Mouse (Mus musculus) kidney, postnatal 36 days (tissue): ENCODE data around the gene Grm2.
A peak's percentile ranks its signal among the peaks of the same experiment; 100 is the strongest.

Experiments
- DNase-seq, 2 experiments: peaks; one replicate each; pipeline ENCODE4 v3.0.0; 2021 to 2022; ENCODE audit warnings: mixed read lengths in 2 of 2

The Grm2 gene

DNA sequence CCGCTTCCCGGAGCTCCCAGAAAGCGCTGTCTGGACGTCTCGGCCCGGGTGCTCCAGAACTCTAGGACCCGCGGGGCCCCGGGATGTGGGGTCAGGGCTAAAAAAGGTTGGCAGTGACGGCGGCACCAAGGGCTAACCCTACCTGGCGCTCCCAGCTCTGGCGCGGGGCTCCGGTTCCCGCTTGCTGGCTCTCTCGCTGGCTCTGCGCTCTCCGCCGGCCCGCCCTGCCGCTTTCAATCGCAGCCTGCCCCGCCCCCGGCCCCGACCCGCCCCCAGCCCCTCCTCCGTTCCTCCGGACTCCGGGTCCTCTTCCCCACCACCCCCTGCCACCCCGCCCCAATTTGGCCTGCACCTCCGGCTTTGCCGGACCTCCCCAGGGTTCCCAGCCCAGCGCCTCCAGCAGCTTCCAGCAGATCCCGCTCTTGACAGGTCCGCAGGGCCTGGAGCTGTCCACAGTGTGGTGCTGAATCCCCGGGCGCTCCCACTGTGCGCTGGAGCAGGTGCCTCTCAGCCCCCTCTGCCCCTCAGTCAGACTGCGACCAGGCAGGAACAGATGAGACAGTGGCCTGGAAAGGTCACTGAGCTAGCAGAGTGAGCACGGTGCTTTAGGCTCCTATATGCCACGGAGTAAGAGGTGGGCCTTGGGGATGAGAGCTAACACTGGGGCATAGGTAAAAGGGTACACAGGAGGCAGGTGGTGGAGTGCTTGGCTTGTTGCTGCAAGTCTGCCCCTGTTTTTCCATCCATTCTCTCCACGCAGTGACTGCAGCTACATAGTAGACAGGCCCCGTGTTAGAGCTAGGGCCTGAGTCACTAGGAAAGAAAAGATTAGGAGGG is at the start of gene Grm2:
TSS of gene Grm2 (minus strand) at position 199 of the 837 bp plus-strand sequence.
- DNase-seq = peak; percentile 49 to 87

DNA sequence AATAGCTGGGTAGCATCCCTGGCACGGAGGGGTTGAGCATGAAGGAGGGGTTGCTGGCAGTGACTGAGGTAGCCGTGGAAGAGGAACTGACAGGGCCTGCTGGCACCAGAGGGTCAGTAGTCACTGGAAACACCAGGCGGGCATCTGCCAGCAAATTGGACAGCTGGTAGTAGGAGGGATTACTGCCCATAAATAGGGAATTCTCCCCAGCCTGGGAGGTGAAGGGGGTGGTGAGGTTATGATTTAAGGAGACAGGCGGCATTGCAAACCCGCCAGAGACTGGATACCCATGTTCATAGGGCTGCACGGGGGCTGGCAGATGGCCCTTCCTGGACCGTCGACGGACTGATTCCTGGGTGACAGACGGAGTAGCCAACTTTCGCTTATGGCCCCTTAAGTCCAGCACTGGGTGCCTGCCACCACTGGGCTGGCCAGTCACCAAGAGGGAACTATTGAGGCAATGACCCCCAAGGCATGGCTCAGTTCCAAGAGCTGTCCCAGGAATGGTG is 37.1 kb upstream of the Grm2 start:
- DNase-seq = no peak

DNA sequence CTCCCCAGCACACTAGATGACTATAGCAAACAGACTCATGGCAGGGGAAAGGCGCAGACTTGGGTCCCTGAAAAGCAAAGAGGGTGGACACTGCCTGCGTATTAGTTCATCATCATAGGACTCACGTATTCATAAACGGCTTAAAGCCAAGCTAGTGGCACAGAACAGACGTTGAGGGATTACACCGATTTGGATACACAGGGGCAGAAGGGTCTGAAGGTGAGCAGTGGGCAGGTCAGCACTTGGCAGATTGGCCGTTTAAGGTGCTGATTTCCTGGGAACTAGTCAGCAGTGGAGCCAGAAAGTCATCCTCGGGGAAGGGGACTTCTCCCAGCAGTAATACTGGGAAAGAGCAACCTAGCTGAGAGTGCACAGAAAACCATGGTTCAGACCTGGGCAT is 33.0 kb upstream of the Grm2 start:
- DNase-seq = no peak

DNA sequence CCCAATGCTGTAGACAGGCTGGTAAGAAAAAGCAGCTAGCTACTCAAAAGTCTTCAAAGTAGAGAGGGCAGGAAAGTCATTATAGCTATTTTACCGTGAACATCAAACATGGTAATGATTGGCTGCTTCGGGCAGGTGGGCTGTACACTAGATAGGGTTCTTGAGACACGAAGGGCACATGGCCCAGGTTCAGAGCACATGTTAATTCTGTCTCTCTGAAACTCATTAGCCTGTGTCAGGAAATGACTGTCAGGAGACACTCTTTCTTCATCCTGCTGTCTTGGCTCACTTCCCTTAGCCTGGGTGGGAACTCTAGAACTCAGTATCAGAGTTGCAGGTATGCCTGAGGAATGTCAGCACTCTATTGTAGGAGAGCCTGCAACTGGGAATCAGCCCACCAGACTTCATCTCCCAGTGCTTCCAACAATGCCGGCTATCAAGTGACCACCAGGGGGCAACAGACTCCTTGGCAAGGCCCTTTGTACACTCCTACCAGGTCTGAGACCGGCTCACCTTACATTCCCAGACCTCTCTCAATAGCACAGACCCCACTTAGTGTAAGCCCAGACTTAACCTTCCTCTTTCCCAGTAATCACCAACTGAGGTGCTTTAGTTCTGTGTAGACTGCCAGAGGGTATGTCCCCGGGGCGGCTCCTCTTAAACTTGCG is 31.2 kb upstream of the Grm2 start:
- peak; percentile 87 for DNase-seq

DNA sequence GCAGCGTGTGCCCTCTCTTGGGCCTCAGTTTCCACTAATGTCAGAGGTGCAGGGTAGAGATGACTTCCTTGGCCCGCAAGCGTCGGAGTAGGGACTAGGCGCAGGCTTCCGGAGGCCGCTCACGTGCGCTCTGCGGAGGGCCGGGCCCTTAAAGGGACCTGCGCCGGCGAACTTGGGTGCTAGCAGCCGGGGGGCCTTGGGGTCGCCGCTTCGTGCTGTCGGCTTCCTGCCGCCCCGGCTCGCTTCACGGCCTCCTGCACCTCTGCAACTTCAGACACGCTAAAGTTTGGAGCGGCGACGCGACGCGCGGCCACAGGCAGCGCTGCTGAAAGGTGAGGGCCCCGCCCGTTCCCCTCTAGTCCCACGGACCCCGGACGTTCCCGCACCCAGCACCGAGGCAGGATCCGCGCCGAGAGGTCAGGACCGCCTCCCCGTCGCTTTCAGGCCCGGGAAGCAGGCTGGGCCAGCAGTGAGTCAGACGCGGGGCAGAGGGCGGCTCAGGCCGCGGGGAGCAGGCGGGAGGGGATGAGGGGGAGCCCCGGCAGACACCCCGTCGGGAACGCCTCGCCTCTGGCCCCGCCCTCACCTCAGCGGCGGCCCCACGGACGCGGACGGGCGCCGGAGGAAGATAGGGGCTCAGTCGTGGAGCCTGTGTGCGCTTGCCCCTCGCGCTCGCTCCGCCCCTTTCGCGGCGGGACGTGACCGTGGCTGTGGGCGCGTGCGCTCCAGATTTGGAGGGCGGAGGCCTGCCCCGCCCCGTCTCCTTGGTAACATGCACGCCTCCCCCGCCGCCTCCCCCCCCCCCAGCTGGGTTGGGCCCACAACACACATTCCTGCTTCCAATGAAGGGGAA is 29.6 kb upstream of the Grm2 start, which contains the start of gene Tex264:
TSS of gene Tex264 (minus strand) at position 679 of the 853 bp plus-strand sequence.
- peak; percentile 91 to 95 for DNase-seq

DNA sequence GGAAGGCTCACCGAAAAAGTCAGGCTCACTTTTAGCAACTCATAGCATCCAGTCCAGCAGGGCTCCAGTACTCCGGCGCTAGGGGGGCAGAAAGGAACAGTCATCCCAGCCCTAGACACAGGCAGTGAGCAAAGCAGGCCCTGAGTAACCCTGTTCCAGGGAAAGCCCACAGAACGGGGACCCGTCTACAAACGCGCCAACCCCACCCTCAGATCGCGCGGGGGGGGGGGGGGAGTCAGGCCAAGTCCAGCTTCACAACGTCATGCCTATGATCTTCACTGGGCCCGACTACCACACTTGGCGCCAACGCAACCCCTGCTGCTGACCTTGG is 29.0 kb upstream of the Grm2 start:
- DNase-seq = no peak

DNA sequence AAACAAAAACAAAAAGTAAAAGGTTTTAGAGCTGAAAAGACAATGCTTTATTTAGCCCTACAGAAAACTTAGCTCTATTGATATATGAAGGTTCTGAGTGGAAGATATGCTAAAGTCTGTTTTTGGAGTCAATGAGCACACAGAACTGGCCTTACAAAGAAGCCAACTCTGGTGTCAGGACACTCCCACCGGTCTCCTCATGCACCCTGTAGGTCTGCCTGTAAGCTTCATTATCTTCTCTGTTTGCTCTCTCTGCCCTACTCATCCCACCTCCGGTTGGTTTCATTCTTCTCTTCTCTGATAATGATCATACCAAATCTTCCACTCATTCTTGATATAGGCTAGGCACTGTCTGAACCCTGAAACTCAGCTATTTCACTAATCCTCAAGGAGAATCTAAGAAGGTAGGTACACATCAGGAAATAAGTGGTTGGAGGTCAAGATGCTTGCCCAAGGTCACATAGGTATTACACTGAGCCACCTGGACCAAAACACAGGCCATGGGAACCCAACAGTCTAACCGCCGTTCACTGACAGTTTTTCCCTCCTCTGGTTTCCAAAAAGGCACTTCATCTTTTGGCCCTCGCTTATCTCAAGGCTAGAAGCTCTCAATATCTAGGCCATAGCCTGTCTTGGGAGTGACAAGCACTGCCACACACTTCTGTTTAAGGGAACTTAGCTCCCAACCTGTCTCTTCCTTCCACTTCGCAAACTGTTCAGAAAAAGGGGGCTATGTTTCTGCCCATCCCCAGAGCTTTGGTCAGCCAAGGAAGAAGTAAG is 28.4 kb upstream of the Grm2 start:
- no peak for DNase-seq

DNA sequence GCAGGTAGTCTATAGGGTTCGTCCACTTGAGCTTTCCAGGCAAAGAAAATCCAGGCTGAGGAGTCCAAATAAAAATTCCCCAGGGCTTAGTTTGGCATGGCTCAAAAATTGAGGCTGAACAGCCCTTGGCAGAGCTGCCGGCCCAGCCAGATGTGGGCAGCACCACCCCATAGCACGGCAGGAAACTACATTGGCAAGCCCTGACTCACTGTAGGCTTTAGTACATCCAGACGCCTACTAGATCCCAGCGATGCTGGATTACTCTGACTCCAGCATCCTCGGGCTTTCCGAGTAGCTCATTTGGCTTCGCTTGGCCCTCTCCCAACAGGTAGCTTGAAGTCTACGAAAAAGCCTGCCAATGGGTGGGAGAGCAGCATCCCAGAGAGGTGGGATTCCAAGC is 25.1 kb upstream of the Grm2 start:
- no peak for DNase-seq

DNA sequence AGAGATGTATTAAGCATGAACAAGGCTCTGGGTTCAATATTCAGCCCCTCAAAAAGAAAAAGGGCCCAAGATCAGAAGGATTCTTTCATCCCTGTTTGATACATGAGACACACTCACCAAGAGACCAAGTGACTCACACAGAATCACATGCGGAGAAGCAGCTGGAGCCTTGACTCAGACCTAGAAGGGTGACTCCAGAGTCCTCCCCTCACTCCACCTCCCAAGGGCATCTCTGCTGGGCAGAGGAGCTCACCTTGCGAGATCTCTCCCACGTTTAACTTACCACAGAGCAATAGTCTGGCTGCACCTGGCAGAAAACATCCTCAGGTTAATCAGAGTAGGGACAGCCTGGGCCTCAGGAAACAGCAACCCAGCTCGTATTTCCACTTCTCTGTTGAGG is 22.4 kb upstream of the Grm2 start:
- no peak for DNase-seq

DNA sequence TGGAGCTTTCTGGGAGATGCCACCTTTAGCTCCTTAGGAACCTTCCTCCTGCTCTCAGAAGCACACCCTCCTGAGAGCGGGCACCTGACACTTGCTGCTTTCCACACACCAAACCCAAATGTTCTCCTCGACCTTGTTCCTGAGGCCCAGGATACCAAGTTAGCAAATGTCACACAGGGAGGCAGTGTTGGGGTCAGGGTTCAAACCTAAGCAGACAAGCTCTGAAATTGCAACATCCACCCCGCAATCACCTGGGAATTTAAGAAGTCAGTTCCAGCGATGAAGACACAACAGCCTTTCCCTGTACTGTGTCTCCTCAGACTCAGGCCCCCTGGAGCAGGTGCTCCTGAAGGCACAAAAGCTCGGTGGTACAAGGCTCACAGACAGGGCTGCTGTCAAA is 21.8 kb upstream of the Grm2 start:
- no peak for DNase-seq

DNA sequence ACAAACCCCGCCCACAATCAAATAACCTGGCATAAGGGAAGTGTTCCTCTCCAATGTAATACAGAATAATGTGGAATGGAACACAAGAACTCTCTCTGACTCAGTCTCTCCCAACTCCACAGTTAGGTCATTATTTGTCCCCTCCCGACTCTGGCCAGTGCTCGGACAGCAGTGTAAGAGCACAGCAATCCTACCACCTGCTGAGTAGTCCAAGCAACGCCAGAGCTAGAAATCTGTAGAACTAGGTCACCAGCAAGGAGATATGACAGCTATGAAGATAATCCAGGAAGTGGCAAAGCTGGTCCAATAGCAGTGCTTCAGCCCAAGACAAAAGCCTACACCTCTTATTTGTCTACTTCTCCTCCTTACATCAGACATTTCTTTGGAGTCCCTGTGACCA is 20.7 kb upstream of the Grm2 start:
- DNase-seq = no peak

DNA sequence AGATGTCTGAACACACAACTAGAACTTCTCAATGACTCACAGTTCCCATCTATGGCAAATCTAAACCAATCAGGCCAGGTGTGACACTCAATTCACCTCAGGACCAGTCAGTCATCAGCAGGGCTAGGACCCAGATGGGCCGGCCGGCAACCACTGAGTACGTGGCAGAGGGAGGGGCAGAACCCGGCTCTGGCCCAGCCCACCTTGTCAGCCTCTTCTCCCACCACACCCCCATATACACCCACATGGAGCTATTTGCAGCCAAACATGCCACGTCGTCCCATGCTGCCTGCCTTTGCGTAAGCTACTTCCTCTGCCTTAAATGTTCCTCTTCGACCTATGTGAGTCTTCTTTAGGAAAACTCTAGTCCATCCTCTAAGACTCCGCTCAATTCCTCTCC is 20.1 kb upstream of the Grm2 start:
- no peak for DNase-seq

DNA sequence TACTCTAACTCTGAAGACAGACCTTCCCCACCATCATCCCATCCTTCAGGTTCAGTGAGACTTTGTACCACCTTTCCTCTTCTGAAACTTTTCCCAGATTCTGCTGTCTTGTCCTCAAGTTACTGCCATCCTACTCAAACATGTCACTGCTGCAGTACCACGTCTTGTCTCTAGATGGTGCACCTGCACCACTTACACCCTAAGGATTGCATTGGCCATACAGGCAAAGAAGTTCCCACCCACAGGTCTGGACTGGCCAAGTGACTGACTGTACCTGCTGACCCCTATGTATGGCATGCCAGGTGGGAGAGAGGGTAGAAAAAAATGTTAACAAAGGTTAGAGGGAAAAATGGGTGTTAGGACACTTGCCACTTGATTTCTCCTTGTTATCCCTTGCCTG is 19.6 kb upstream of the Grm2 start:
- DNase-seq = peak; percentile 84 to 90

DNA sequence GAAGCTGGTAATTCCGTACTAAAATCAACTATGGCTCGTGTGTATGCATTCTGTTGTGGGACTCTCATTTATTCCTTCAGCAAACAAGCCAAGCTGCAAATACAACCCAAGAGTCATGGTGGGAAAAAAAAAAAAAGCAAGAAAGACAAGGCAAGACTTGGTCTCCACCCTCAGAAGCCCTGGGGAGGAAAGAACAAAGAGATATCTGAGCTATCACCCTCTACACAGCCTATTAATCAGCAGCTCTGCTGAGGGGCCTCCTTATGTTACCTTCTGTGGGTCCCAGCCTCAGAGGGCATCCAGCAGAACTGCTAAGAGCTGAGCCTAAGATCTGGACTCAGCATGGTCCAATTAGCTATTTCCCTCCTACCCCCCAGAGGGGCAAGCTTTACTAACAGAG is 18.0 kb upstream of the Grm2 start:
- no peak for DNase-seq

DNA sequence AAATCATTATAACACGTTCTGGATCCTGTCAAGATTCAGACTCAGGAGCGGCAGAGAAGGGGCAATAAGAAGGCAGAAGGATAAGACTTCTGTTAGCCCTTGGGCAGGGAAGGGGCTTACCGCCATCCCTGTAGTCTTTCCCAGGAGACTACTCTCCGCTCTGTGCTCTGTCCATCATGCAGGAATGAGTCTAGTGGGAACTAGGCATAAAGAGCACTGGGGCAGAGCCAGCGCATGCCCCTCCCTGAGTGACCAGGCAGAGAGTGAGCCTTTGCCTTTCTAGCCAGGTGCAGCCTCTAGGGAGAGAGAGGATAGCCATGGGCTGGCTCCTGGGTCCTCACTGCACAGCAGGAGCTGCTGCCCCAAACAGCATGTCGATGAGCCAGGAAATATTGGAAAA is 9.0 kb upstream of the Grm2 start:
- DNase-seq = no peak

DNA sequence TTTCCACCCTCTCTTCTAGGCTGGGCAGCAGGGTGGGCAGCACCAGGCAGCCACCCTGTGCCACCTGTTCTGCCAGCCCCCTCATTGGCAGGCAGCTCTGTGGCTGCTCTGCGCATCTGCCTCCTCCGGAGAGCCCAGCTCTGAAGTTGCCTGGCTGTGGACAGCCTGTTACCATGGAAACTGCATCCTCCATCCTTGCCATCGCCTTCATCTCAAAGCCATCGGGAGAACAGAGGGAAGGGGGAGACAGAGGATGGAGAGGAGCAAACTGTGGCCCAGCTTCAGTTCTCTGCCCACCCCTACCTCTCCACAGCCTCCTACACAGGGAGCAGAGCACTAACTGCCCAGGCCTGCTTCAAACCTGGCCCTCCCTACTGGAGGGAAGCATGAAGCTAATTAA is 8.6 kb upstream of the Grm2 start:
- no peak for DNase-seq

DNA sequence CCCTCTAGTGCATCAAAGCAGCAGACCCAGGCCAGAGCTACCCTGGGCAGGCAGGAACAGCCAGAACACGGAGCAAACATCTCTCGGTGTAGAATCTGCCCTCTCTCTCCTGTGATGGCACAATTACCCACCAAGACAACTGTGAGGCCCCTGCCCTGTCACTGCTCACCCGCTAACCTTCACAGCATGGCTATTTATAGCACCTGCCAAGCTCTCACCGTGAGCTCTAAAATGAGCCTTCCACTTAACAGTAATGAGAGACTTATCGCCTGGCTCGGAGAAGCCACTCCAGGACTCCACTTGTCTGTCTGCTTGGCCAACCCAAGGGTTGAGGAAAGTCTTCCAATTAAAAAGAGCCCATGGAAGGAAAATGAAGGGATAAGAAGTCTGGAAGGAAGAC is 7.3 kb upstream of the Grm2 start:
- DNase-seq = no peak

DNA sequence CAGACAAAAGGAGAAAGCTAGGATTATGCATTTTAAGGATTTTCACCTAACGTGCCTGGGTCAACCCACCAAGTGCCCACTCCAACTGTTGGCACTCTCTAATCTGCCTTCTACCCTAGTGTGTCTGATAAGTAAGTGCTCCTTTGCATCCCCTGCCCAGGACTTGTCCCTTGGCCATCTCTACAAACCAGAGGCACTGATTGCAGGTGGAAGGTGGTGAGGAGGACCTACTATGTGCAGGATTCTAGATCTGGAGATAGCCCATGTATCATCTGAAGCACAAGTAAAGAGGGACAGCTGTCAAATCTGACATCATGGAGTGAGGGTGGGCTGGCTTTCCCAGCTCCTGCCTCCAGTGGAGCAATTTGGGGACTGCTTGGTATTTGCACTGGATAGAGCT is 4.1 kb upstream of the Grm2 start:
- DNase-seq = no peak

DNA sequence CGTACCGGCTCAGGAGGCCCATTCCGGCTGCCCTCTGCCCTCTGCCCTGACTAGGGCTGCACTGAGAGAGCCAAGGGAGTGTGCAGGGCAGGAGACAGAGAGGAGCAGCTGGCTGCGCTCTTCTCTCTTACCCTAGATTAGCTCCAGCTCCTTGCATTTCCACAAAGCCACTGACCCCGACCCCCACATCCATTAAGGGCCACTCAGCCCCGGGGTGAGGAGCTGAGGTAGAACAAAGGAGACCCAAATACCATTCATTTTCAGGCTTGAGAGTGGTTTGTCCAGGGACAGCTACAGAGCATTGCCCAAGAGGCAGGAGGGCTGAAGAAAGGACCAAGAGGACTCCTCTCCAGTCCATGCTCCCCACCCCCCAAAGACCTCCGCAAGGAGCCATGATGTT is 3.6 kb upstream of the Grm2 start:
- no peak for DNase-seq

DNA sequence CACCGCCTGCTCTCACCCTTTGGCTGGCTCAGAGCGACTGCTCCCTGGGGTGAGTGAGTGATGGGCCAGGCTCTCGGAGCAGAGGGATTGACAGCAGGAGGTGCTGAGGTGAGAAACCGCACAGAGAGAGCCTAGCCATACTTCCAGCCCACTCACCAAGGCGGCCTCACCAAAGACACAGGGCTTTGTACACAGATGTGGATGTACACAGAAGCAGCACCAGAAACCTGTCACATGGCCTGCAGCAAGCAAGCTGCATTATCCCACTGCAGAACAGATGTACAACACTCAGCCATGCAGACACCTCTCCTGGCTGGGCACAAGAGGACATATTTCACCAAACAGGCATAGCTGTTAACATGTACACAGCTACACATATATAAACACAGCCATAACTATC is 1.7 kb upstream of the Grm2 start:
- no peak for DNase-seq

DNA sequence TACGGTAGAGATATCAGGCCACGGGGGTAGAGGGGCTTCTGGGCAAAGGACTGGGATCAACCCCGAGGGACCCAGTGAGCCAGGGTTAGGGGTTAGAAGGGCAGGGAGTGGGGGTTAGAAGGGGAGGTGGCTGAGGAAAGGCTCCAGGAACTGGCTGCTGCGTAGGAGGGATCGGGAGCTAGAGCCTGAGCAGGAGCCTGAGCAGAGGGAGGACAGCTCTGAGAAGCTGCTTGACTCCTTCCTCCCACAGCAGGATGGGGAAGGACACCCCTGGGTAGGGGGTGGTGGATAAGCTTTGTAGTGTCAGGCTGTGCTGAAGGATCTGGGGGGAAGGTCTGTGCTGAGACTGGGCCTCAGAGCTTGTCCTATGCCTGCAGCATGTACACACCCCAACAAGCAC is 938 bp upstream of the Grm2 start:
- no peak for DNase-seq

DNA sequence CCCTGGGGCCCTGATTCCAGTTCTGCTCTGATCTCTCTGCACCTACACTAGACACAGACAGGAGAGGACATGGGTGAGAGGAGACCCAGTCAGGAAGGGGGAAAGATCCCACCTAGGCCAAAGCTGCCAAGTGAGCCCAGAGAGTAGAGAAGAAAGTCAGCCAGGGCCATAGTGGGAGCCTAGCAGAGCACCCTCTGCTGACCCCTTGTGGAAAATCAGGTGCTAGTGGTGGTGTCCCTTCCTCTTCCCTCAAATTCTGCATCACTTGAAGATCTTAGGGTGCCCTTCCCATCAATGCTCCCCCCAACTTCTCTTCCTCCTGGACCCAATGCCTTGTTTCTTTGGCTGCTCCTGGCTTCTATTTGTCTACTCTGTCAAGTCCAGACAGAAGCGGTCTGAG is 3.2 kb downstream of the Grm2 start:
- no peak for DNase-seq

DNA sequence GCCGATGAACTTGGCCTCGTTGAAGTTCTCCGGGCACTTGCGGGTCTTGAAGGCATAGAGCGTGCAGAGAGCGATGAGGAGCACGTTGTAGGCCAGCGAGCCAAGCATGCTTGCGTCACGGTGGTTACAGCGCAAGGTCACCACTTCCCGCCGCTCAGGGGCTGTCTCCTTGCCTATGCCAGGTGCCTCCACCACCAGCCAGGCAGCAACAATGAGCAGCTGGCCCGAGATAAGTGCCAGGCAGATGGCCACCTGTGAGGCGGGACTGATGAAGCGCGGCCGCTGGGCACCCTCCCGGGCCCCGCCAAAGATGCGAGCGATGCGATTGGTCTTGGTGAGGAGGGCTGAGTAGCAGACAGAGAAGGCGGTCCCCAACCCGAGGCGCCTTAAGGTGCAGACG is 8.7 kb downstream of the Grm2 start:
- no peak for DNase-seq
